Mouse (Mus musculus): ENCODE data around the gene Arid5b. TPM values are rescaled to one million over a fixed set of nuclear protein-coding genes. Genes with fewer than 3 reads are reported as not detected.
A peak's percentile ranks its signal among the peaks of the same experiment; 100 is the strongest.

Gene Arid5b
- polyA plus RNA-seq, 1 experiment from 2014 or later, result 42.9 TPM

- peaks cover 10% of the 10 kb centered on the region for H3K9me3 ChIP-seq (ENCODE audit: control insufficient read depth, low read length)
- peaks cover 16% of the 10 kb centered on the region for H3K4me1 ChIP-seq (ENCODE audit: control insufficient read depth, insufficient read depth, low read length)
- H3K36me3 ChIP-seq (ENCODE audit: control insufficient read depth, insufficient read depth, low read length), result no peaks in the 10 kb centered on the region; the same call in 1 of the 2 replicates
- no peak overlapping the region for H3K4me2 ChIP-seq (replicated peaks; ENCODE audit: low read depth, low read length)
- H3K27me3 ChIP-seq (ENCODE audit: control insufficient read depth, insufficient read depth, low read length), result no peaks in the 10 kb centered on the region
- H3K27ac ChIP-seq (ENCODE audit: low read depth, low read length), result no peak overlapping the region
- H3K9ac ChIP-seq (ENCODE audit: low read depth, low read length), result no peak overlapping the region
- 49% methylated on average over 6 of the region's 6 CpGs for WGBS
- H3K4me3 ChIP-seq (ENCODE audit: low read length), result no peak overlapping the region
- no peak for ATAC-seq (ENCODE audit: low FRiP score, low TSS enrichment)
These were observed 130.8 kb downstream of the Arid5b start for GRCm38 (mm10) chr10:68147730-68148129.

DNA sequence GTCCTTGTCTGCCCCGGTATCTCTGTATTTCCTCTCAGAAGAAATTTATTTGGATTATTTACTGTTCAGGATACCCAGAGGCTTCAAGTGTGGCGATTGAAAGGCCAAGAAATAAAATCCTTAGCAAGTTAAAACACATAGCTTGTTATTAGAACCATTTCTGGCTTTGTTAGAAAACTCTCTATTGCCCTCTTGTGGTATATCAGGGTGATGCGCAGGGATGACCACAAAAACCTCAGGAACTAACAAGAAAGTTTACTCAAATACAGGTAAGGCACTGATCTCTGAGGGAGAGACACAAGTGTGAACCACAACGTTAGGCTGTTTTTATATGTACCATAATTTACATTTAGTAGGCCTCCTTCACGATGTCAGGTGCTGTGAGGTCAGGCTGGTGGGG is 131.7 kb downstream of the Arid5b start:
- Histone ChIP-seq H3K4me3 (ENCODE audit: low read length) (no peak overlapping the region), H3K9me3 (ENCODE audit: control insufficient read depth, low read length) (peaks cover 4% of the 10 kb centered on the region), H3K36me3 (ENCODE audit: control insufficient read depth, insufficient read depth, low read length) (no peaks in the 10 kb centered on the region), H3K4me2 (replicated peaks; ENCODE audit: low read depth, low read length) (no peak overlapping the region), H3K27me3 (ENCODE audit: control insufficient read depth, insufficient read depth, low read length) (no peaks in the 10 kb centered on the region), H3K4me1 (ENCODE audit: control insufficient read depth, insufficient read depth, low read length) (peaks cover 16% of the 10 kb centered on the region), H3K27ac (ENCODE audit: low read depth, low read length) (no peak overlapping the region), H3K9ac (ENCODE audit: low read depth, low read length) (no peak overlapping the region)
- ATAC-seq (ENCODE audit: low FRiP score, low TSS enrichment), result no peak
- 7% methylated on average over 5 of the region's 5 CpGs for WGBS

GRCm38 (mm10) chr10:68145286-68145950 is 133.1 kb downstream of the Arid5b start:
- no peak overlapping the region for H3K27ac ChIP-seq (ENCODE audit: low read depth, low read length)
- H3K36me3 ChIP-seq (ENCODE audit: control insufficient read depth, insufficient read depth, low read length), result no peaks in the 10 kb centered on the region
- no peaks in the 10 kb centered on the region for H3K27me3 ChIP-seq (ENCODE audit: control insufficient read depth, insufficient read depth, low read length)
- WGBS, result 61% methylated on average over 18 of the region's 18 CpGs
- H3K4me2 ChIP-seq (replicated peaks; ENCODE audit: low read depth, low read length), result no peak overlapping the region
- H3K4me3 ChIP-seq (ENCODE audit: low read length), result no peak overlapping the region
- ATAC-seq (ENCODE audit: low FRiP score, low TSS enrichment), result peak; percentile 47; the same call in 1 of the 2 replicates
- peaks cover 16% of the 10 kb centered on the region for H3K4me1 ChIP-seq (ENCODE audit: control insufficient read depth, insufficient read depth, low read length)
- H3K9ac ChIP-seq (ENCODE audit: low read depth, low read length), result no peak overlapping the region
- H3K9me3 ChIP-seq (ENCODE audit: control insufficient read depth, low read length), result no peaks in the 10 kb centered on the region

GRCm38 (mm10) chr10:68142501-68142900 is 136.0 kb downstream of the Arid5b start:
- peaks cover 15% of the 10 kb centered on the region for H3K4me1 ChIP-seq (ENCODE audit: control insufficient read depth, insufficient read depth, low read length)
- 83% methylated on average over 4 of the region's 4 CpGs for WGBS
- no peak for ATAC-seq (ENCODE audit: low FRiP score, low TSS enrichment)
- H3K27ac ChIP-seq (ENCODE audit: low read depth, low read length), result no peak overlapping the region
- no peak overlapping the region for H3K9ac ChIP-seq (ENCODE audit: low read depth, low read length)
- no peak overlapping the region for H3K4me3 ChIP-seq (ENCODE audit: low read length)
- H3K9me3 ChIP-seq (ENCODE audit: control insufficient read depth, low read length), result no peaks in the 10 kb centered on the region
- no peaks in the 10 kb centered on the region for H3K27me3 ChIP-seq (ENCODE audit: control insufficient read depth, insufficient read depth, low read length)
- no peaks in the 10 kb centered on the region for H3K36me3 ChIP-seq (ENCODE audit: control insufficient read depth, insufficient read depth, low read length)
- H3K4me2 ChIP-seq (replicated peaks; ENCODE audit: low read depth, low read length), result no peak overlapping the region

- Histone ChIP-seq H3K4me2 (replicated peaks; ENCODE audit: low read depth, low read length) (no peak overlapping the region), H3K36me3 (ENCODE audit: control insufficient read depth, insufficient read depth, low read length) (no peaks in the 10 kb centered on the region), H3K4me1 (ENCODE audit: control insufficient read depth, insufficient read depth, low read length) (peaks cover 24% of the 10 kb centered on the region), H3K4me3 (ENCODE audit: low read length) (no peak overlapping the region), H3K27ac (ENCODE audit: low read depth, low read length) (no peak overlapping the region), H3K9ac (ENCODE audit: low read depth, low read length) (no peak overlapping the region), H3K27me3 (ENCODE audit: control insufficient read depth, insufficient read depth, low read length) (no peaks in the 10 kb centered on the region), H3K9me3 (ENCODE audit: control insufficient read depth, low read length) (no peaks in the 10 kb centered on the region)
- WGBS, result 91% methylated on average over 7 of the region's 7 CpGs
- no peak for ATAC-seq (ENCODE audit: low FRiP score, low TSS enrichment)
These were observed 137.0 kb downstream of the Arid5b start for GRCm38 (mm10) chr10:68141567-68141966.

- Histone ChIP-seq H3K4me1 (ENCODE audit: control insufficient read depth, insufficient read depth, low read length) (peaks cover 30% of the 10 kb centered on the region), H3K36me3 (ENCODE audit: control insufficient read depth, insufficient read depth, low read length) (no peaks in the 10 kb centered on the region), H3K27ac (ENCODE audit: low read depth, low read length) (no peak overlapping the region), H3K9ac (ENCODE audit: low read depth, low read length) (no peak overlapping the region), H3K27me3 (ENCODE audit: control insufficient read depth, insufficient read depth, low read length) (no peaks in the 10 kb centered on the region), H3K4me2 (replicated peaks; ENCODE audit: low read depth, low read length) (no peak overlapping the region), H3K4me3 (ENCODE audit: low read length) (no peak overlapping the region), H3K9me3 (ENCODE audit: control insufficient read depth, low read length) (no peaks in the 10 kb centered on the region)
- 44% methylated on average over 2 of the region's 2 CpGs for WGBS
- ATAC-seq (ENCODE audit: low FRiP score, low TSS enrichment), result no peak
These were observed 137.7 kb downstream of the Arid5b start for GRCm38 (mm10) chr10:68140871-68141270.

GRCm38 (mm10) chr10:68140306-68140705 is 138.2 kb downstream of the Arid5b start:
- WGBS, result 74% methylated on average over 6 of the region's 6 CpGs
- no peaks in the 10 kb centered on the region for H3K27me3 ChIP-seq (ENCODE audit: control insufficient read depth, insufficient read depth, low read length)
- no peak overlapping the region for H3K4me3 ChIP-seq (ENCODE audit: low read length)
- peaks cover 30% of the 10 kb centered on the region for H3K4me1 ChIP-seq (ENCODE audit: control insufficient read depth, insufficient read depth, low read length)
- no peaks in the 10 kb centered on the region for H3K36me3 ChIP-seq (ENCODE audit: control insufficient read depth, insufficient read depth, low read length)
- no peak overlapping the region for H3K9ac ChIP-seq (ENCODE audit: low read depth, low read length)
- H3K4me2 ChIP-seq (replicated peaks; ENCODE audit: low read depth, low read length), result no peak overlapping the region
- no peaks in the 10 kb centered on the region for H3K9me3 ChIP-seq (ENCODE audit: control insufficient read depth, low read length)
- H3K27ac ChIP-seq (ENCODE audit: low read depth, low read length), result no peak overlapping the region
- no peak for ATAC-seq (ENCODE audit: low FRiP score, low TSS enrichment)

DNA sequence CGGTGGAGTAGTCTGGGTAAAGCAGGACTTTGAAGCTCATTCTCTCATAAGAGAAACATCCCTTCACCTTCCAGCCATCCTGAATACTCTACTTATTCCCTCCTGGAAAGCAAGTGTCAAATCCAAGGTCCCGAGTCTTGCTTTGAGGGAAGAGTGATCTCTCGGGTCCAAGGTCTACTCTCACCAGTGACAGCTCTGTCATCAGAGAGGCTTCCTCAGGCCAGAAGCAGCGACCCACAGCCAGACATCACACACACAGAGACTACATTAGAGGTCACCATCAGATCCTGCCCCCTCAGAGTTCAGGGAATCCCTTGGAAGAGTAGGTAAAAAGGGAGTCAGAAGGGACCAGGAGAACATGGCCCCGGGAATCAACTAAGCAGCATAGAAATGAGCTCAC is 140.4 kb downstream of the Arid5b start:
- peaks cover 5% of the 10 kb centered on the region for H3K36me3 ChIP-seq (ENCODE audit: control insufficient read depth, insufficient read depth, low read length)
- ATAC-seq (ENCODE audit: low FRiP score, low TSS enrichment), result no peak
- H3K9ac ChIP-seq (ENCODE audit: low read depth, low read length), result no peak overlapping the region
- no peaks in the 10 kb centered on the region for H3K27me3 ChIP-seq (ENCODE audit: control insufficient read depth, insufficient read depth, low read length)
- no peak overlapping the region for H3K4me2 ChIP-seq (replicated peaks; ENCODE audit: low read depth, low read length)
- H3K9me3 ChIP-seq (ENCODE audit: control insufficient read depth, low read length), result no peaks in the 10 kb centered on the region
- no peak overlapping the region for H3K27ac ChIP-seq (ENCODE audit: low read depth, low read length)
- H3K4me1 ChIP-seq (ENCODE audit: control insufficient read depth, insufficient read depth, low read length), result peaks cover 25% of the 10 kb centered on the region
- WGBS, result 77% methylated on average over 5 of the region's 5 CpGs
- no peak overlapping the region for H3K4me3 ChIP-seq (ENCODE audit: low read length)

GRCm38 (mm10) chr10:68137151-68137833 is 141.2 kb downstream of the Arid5b start:
- Histone ChIP-seq H3K36me3 (ENCODE audit: control insufficient read depth, insufficient read depth, low read length) (peaks cover 10% of the 10 kb centered on the region), H3K27ac (ENCODE audit: low read depth, low read length) (peak overlapping the region; percentile 91), H3K27me3 (ENCODE audit: control insufficient read depth, insufficient read depth, low read length) (no peaks in the 10 kb centered on the region), H3K4me3 (ENCODE audit: low read length) (no peak overlapping the region; the same call in 1 of the 2 replicates), H3K9ac (ENCODE audit: low read depth, low read length) (no peak overlapping the region), H3K4me1 (ENCODE audit: control insufficient read depth, insufficient read depth, low read length) (peaks cover 25% of the 10 kb centered on the region), H3K9me3 (ENCODE audit: control insufficient read depth, low read length) (no peaks in the 10 kb centered on the region), H3K4me2 (replicated peaks; ENCODE audit: low read depth, low read length) (peak overlapping the region; percentile 74; the same call in 1 of the 2 replicates)
- no peak for ATAC-seq (ENCODE audit: low FRiP score, low TSS enrichment)
- 74% methylated on average over 11 of the region's 11 CpGs for WGBS

Measured in kidney, embryonic 14.5 days (tissue).